Mouse (Mus musculus): ENCODE measurements at regions not wholly inside any gene's neighbourhood (a gene's known extent, or its start where the extent isn't known, plus 50 kb on each side); places are given as distances from the start of the nearest gene placed in this dataset.

GRCm38 (mm10) chr16:18683556-18683955 lies 53.8 kb upstream of the Sept5 start:
- ATAC-seq (replicated peaks; ENCODE audit: low FRiP score) (no peak), DNase-seq (ENCODE audit: low spot score) (no peak)
- Histone ChIP-seq H3K27ac (ENCODE audit: low read depth, low read length) (no peak overlapping the region), H3K4me3 (ENCODE audit: low read depth, low read length) (no peak overlapping the region), H3K9ac (ENCODE audit: low read length) (no peak overlapping the region), H3K4me1 (replicated peaks; ENCODE audit: control insufficient read depth, insufficient read depth, low read length) (peaks cover 7% of the 10 kb centered on the region; the same call in 1 of the 2 replicates), H3K4me2 (ENCODE audit: low read depth, low read length, severe bottlenecking) (no peak overlapping the region), H3K9me3 (ENCODE audit: control insufficient read depth, low read length) (no peaks in the 10 kb centered on the region), H3K27me3 (ENCODE audit: control insufficient read depth, insufficient read depth, low read length) (no peaks in the 10 kb centered on the region), H3K36me3 (ENCODE audit: control insufficient read depth, insufficient read depth, low read length) (no peaks in the 10 kb centered on the region)
- WGBS: 62% methylated on average over 6 of the region's 6 CpGs

GRCm38 (mm10) chr16:18686044-18686761 lies 56.4 kb upstream of the Sept5 start:
- Histone ChIP-seq H3K9me3 (ENCODE audit: control insufficient read depth, low read length) (no peaks in the 10 kb centered on the region), H3K4me3 (ENCODE audit: low read depth, low read length) (no peak overlapping the region), H3K36me3 (ENCODE audit: control insufficient read depth, insufficient read depth, low read length) (no peaks in the 10 kb centered on the region), H3K4me1 (replicated peaks; ENCODE audit: control insufficient read depth, insufficient read depth, low read length) (peaks cover 7% of the 10 kb centered on the region; the same call in 1 of the 2 replicates), H3K9ac (ENCODE audit: low read length) (no peak overlapping the region; the same call in 1 of the 2 replicates), H3K4me2 (ENCODE audit: low read depth, low read length, severe bottlenecking) (no peak overlapping the region), H3K27ac (ENCODE audit: low read depth, low read length) (peak overlapping the region; percentile 12; the same call in 1 of the 2 replicates), H3K27me3 (ENCODE audit: control insufficient read depth, insufficient read depth, low read length) (no peaks in the 10 kb centered on the region)
- DNase-seq (ENCODE audit: low spot score) (peak; percentile 51), ATAC-seq (replicated peaks; ENCODE audit: low FRiP score) (peak; percentile 23)
- WGBS: 9% methylated on average over 6 of the region's 6 CpGs

- peak overlapping the region; percentile 46; the same call in 1 of the 2 replicates for H3K27ac ChIP-seq (ENCODE audit: low read depth, low read length)
- no peaks in the 10 kb centered on the region for H3K27me3 ChIP-seq (ENCODE audit: control insufficient read depth, insufficient read depth, low read length)
- peak overlapping the region; percentile 37; the same call in 1 of the 2 replicates for H3K9ac ChIP-seq (ENCODE audit: low read length)
- H3K9me3 ChIP-seq (ENCODE audit: control insufficient read depth, low read length): no peaks in the 10 kb centered on the region
- WGBS: 1% methylated on average over 16 of the region's 17 CpGs
- H3K4me3 ChIP-seq (ENCODE audit: low read depth, low read length): peak overlapping the region; percentile 14; the same call in 1 of the 2 replicates
- no peaks in the 10 kb centered on the region for H3K36me3 ChIP-seq (ENCODE audit: control insufficient read depth, insufficient read depth, low read length)
- DNase-seq (ENCODE audit: low spot score) (peak; percentile 90), ATAC-seq (replicated peaks; ENCODE audit: low FRiP score) (peak; percentile 92)
- peak overlapping the region; percentile 45 for H3K4me2 ChIP-seq (ENCODE audit: low read depth, low read length, severe bottlenecking)
- peaks cover 7% of the 10 kb centered on the region; the same call in 1 of the 2 replicates for H3K4me1 ChIP-seq (replicated peaks; ENCODE audit: control insufficient read depth, insufficient read depth, low read length)
Measured at GRCm38 (mm10) chr16:18686916-18687315, 57.2 kb upstream of the Sept5 start.

GRCm38 (mm10) chr16:18687367-18687766 lies 57.6 kb upstream of the Sept5 start:
- 7% methylated on average over 8 of the region's 8 CpGs for WGBS
- H3K9me3 ChIP-seq (ENCODE audit: control insufficient read depth, low read length): no peaks in the 10 kb centered on the region
- H3K27ac ChIP-seq (ENCODE audit: low read depth, low read length): peak overlapping the region; percentile 46; the same call in 1 of the 2 replicates
- H3K4me3 ChIP-seq (ENCODE audit: low read depth, low read length): peak overlapping the region; percentile 14; the same call in 1 of the 2 replicates
- H3K4me2 ChIP-seq (ENCODE audit: low read depth, low read length, severe bottlenecking): peak overlapping the region; percentile 45
- no peaks in the 10 kb centered on the region for H3K36me3 ChIP-seq (ENCODE audit: control insufficient read depth, insufficient read depth, low read length)
- peak overlapping the region; percentile 37; the same call in 1 of the 2 replicates for H3K9ac ChIP-seq (ENCODE audit: low read length)
- DNase-seq (ENCODE audit: low spot score): peak; percentile 87
- peak; percentile 63 for ATAC-seq (replicated peaks; ENCODE audit: low FRiP score)
- H3K4me1 ChIP-seq (replicated peaks; ENCODE audit: control insufficient read depth, insufficient read depth, low read length): peaks cover 7% of the 10 kb centered on the region; the same call in 1 of the 2 replicates
- H3K27me3 ChIP-seq (ENCODE audit: control insufficient read depth, insufficient read depth, low read length): no peaks in the 10 kb centered on the region

GRCm38 (mm10) chr16:18695596-18695995 lies 65.8 kb upstream of the Sept5 start:
- Histone ChIP-seq H3K36me3 (ENCODE audit: control insufficient read depth, insufficient read depth, low read length) (no peaks in the 10 kb centered on the region), H3K9ac (ENCODE audit: low read length) (no peak overlapping the region), H3K9me3 (ENCODE audit: control insufficient read depth, low read length) (no peaks in the 10 kb centered on the region), H3K27ac (ENCODE audit: low read depth, low read length) (no peak overlapping the region), H3K27me3 (ENCODE audit: control insufficient read depth, insufficient read depth, low read length) (no peaks in the 10 kb centered on the region), H3K4me2 (ENCODE audit: low read depth, low read length, severe bottlenecking) (no peak overlapping the region), H3K4me1 (replicated peaks; ENCODE audit: control insufficient read depth, insufficient read depth, low read length) (no peaks in the 10 kb centered on the region), H3K4me3 (ENCODE audit: low read depth, low read length) (no peak overlapping the region)
- ATAC-seq (replicated peaks; ENCODE audit: low FRiP score) (no peak), DNase-seq (ENCODE audit: low spot score) (no peak)
- WGBS: 74% methylated on average over 5 of the region's 5 CpGs

GRCm38 (mm10) chr16:18696074-18696819 lies 66.5 kb upstream of the Sept5 start:
- ATAC-seq (replicated peaks; ENCODE audit: low FRiP score): peak; percentile 83
- no peak overlapping the region for H3K4me3 ChIP-seq (ENCODE audit: low read depth, low read length)

GRCm38 (mm10) chr16:18696820-18697168 lies 67.0 kb upstream of the Sept5 start:
- no peak for DNase-seq (ENCODE audit: low spot score)
- no peaks in the 10 kb centered on the region for H3K27me3 ChIP-seq (ENCODE audit: control insufficient read depth, insufficient read depth, low read length)
- 58% methylated on average over 5 of the region's 5 CpGs for WGBS
- no peaks in the 10 kb centered on the region for H3K36me3 ChIP-seq (ENCODE audit: control insufficient read depth, insufficient read depth, low read length)
- H3K9me3 ChIP-seq (ENCODE audit: control insufficient read depth, low read length): no peaks in the 10 kb centered on the region
- peak; percentile 30; the same call in 1 of the 2 replicates for ATAC-seq (replicated peaks; ENCODE audit: low FRiP score)
- H3K27ac ChIP-seq (ENCODE audit: low read depth, low read length): no peak overlapping the region
- no peak overlapping the region for H3K9ac ChIP-seq (ENCODE audit: low read length)
- no peak overlapping the region for H3K4me3 ChIP-seq (ENCODE audit: low read depth, low read length)
- no peaks in the 10 kb centered on the region for H3K4me1 ChIP-seq (replicated peaks; ENCODE audit: control insufficient read depth, insufficient read depth, low read length)
- no peak overlapping the region for H3K4me2 ChIP-seq (ENCODE audit: low read depth, low read length, severe bottlenecking)

More at GRCm38 (mm10) chr16:18696074-18696819, 66.5 kb upstream of the Sept5 start:
- no peaks in the 10 kb centered on the region for H3K9me3 ChIP-seq (ENCODE audit: control insufficient read depth, low read length)
- H3K27ac ChIP-seq (ENCODE audit: low read depth, low read length): no peak overlapping the region
- H3K27me3 ChIP-seq (ENCODE audit: control insufficient read depth, insufficient read depth, low read length): no peaks in the 10 kb centered on the region
- no peak overlapping the region for H3K9ac ChIP-seq (ENCODE audit: low read length)
- DNase-seq (ENCODE audit: low spot score): peak; percentile 93
- no peaks in the 10 kb centered on the region for H3K4me1 ChIP-seq (replicated peaks; ENCODE audit: control insufficient read depth, insufficient read depth, low read length)
- no peaks in the 10 kb centered on the region for H3K36me3 ChIP-seq (ENCODE audit: control insufficient read depth, insufficient read depth, low read length)
- 12% methylated on average over 20 of the region's 20 CpGs for WGBS
- peak overlapping the region; percentile 15; the same call in 1 of the 2 replicates for H3K4me2 ChIP-seq (ENCODE audit: low read depth, low read length, severe bottlenecking)

GRCm38 (mm10) chr16:18704126-18704525 lies 72.5 kb upstream of the Cldn5 start:
- Histone ChIP-seq H3K9ac (ENCODE audit: low read length) (no peak overlapping the region), H3K9me3 (ENCODE audit: control insufficient read depth, low read length) (no peaks in the 10 kb centered on the region), H3K27ac (ENCODE audit: low read depth, low read length) (no peak overlapping the region), H3K27me3 (ENCODE audit: control insufficient read depth, insufficient read depth, low read length) (no peaks in the 10 kb centered on the region), H3K36me3 (ENCODE audit: control insufficient read depth, insufficient read depth, low read length) (no peaks in the 10 kb centered on the region), H3K4me2 (ENCODE audit: low read depth, low read length, severe bottlenecking) (no peak overlapping the region), H3K4me1 (replicated peaks; ENCODE audit: control insufficient read depth, insufficient read depth, low read length) (no peaks in the 10 kb centered on the region), H3K4me3 (ENCODE audit: low read depth, low read length) (no peak overlapping the region)
- DNase-seq (ENCODE audit: low spot score) (no peak), ATAC-seq (replicated peaks; ENCODE audit: low FRiP score) (no peak)
- 72% methylated on average over 9 of the region's 9 CpGs for WGBS
